Mouse (Mus musculus) limb, embryonic 12.5 days (tissue): ENCODE results near the gene Gm10188. TPM values are rescaled to one million over a fixed set of nuclear protein-coding genes. Genes with fewer than 3 reads are reported as not detected.

ENCODE experiments used
- ATAC-seq: fragments of 200-750 bp; cut with Nextera tagmentation; 2 replicates; pipeline ENCODE4 v1.8.0; 2017; ENCODE audit warnings: low read depth, moderate TSS enrichment; ENCODE audit not compliant: insufficient number of reproducible peaks, insufficient read depth, low FRiP score, low TSS enrichment
- H3K27ac ChIP-seq: fragments of 300-500 bp; sonication (generic); 2 replicates; pipeline ENCODE4 v1.5.1; 2016; ENCODE audit warnings: mild to moderate bottlenecking, moderate library complexity
- H3K27me3 ChIP-seq: fragments of 300-500 bp; sonication (generic); 2 replicates; pipeline ENCODE4 v1.6.1; 2016; ENCODE audit warnings: mild to moderate bottlenecking, moderate library complexity
- H3K36me3 ChIP-seq: fragments of 300-500 bp; sonication (generic); 2 replicates; pipeline ENCODE4 v1.6.1; 2016; ENCODE audit warnings: mild to moderate bottlenecking, moderate library complexity
- H3K4me1 ChIP-seq: fragments of 300-500 bp; sonication (generic); replicated peaks from 2 replicates; pipeline ENCODE4 v1.6.1; 2016
- H3K4me2 ChIP-seq: fragments of 300-500 bp; sonication (generic); 2 replicates; pipeline ENCODE4 v1.6.1; 2016; ENCODE audit warnings: mild to moderate bottlenecking, moderate library complexity
- H3K4me3 ChIP-seq: fragments of 300-500 bp; sonication (generic); replicated peaks from 2 replicates; pipeline ENCODE4 v1.5.1; 2016; ENCODE audit warnings: mild to moderate bottlenecking
- H3K9ac ChIP-seq: fragments of 300-500 bp; sonication (generic); replicated peaks from 2 replicates; pipeline ENCODE4 v1.6.1; 2016; ENCODE audit warnings: mild to moderate bottlenecking, moderate library complexity
- H3K9me3 ChIP-seq: fragments of 300-500 bp; sonication (generic); 2 replicates; pipeline ENCODE4 v1.6.1; 2016; ENCODE audit warnings: mild to moderate bottlenecking, moderate library complexity
- WGBS: fragments of 180-500 bp; shearing (Covaris S2); methylation state at CpG from one replicate; pipeline ENCODE4 v1.1.7; 2016; 5-methylcytosine and 5-hydroxymethylcytosine counted together
- polyA plus RNA-seq: library from polyadenylated mRNA; unstranded; fragments of >200 nt; fragmentation: Nextera tagmentation; extraction: Ambion mirVana; gene quantifications from 2 replicates; pipeline ENCODE4 v1.2.1, GENCODE M21; 2016

Gene Gm10188
- polyA plus RNA-seq, 1 experiment from 2014 or later, result not detected

- H3K9me3 ChIP-seq, result no peaks in the 10 kb centered on the region
- 63% methylated on average over 2 of the region's 2 CpGs for whole genome bisulfite sequencing
- no peaks in the 10 kb centered on the region for H3K36me3 ChIP-seq
- peak overlapping the region; percentile 50; the same call in 1 of the 2 replicates for H3K4me2 ChIP-seq
- H3K9ac ChIP-seq, result no peak overlapping the region
- H3K4me1 ChIP-seq, result peaks cover 44% of the 10 kb centered on the region
- no peak overlapping the region for H3K27ac ChIP-seq
- no peak for ATAC-seq
- no peak overlapping the region for H3K4me3 ChIP-seq
- peaks cover 21% of the 10 kb centered on the region for H3K27me3 ChIP-seq
These were observed 27.6 kb downstream of the Gm10188 start for GRCm38 (mm10) chr1:132201936-132202335.

- Histone ChIP-seq H3K4me1 (peaks cover 48% of the 10 kb centered on the region), H3K4me2 (peak overlapping the region; percentile 50), H3K9me3 (no peaks in the 10 kb centered on the region), H3K36me3 (no peaks in the 10 kb centered on the region), H3K27ac (no peak overlapping the region), H3K4me3 (peak overlapping the region; percentile 30), H3K27me3 (peaks cover 25% of the 10 kb centered on the region), H3K9ac (no peak overlapping the region)
- ATAC-seq, result no peak
- 32% methylated on average over 4 of the region's 4 CpGs for WGBS
These were observed 28.1 kb downstream of the Gm10188 start for GRCm38 (mm10) chr1:132201511-132201860.

- ATAC-seq, result peak; percentile 67
- H3K9me3 ChIP-seq, result no peaks in the 10 kb centered on the region
- peak overlapping the region; percentile 42; the same call in 1 of the 2 replicates for H3K27ac ChIP-seq
- peak overlapping the region; percentile 50 for H3K4me2 ChIP-seq
- H3K27me3 ChIP-seq, result peaks cover 28% of the 10 kb centered on the region
- peaks cover 51% of the 10 kb centered on the region for H3K4me1 ChIP-seq
- 0 out of 2 replicates have a peak overlapping the region, but pooled peaks have one; percentile 4 for H3K9ac ChIP-seq
- peak overlapping the region; percentile 30 for H3K4me3 ChIP-seq
- no peaks in the 10 kb centered on the region for H3K36me3 ChIP-seq
- 7% methylated on average over 11 of the region's 11 CpGs for WGBS
These were observed 28.7 kb downstream of the Gm10188 start for GRCm38 (mm10) chr1:132200562-132201510.

- no peak overlapping the region; the same call in 1 of the 2 replicates for H3K27ac ChIP-seq
- peak overlapping the region; percentile 30 for H3K4me3 ChIP-seq
- H3K36me3 ChIP-seq, result no peaks in the 10 kb centered on the region
- 16% methylated on average over 12 of the region's 12 CpGs for WGBS
- peak overlapping the region; percentile 50 for H3K4me2 ChIP-seq
- H3K4me1 ChIP-seq, result peaks cover 60% of the 10 kb centered on the region
- H3K27me3 ChIP-seq, result peaks cover 35% of the 10 kb centered on the region
- H3K9ac ChIP-seq, result no peak overlapping the region; the same call in 1 of the 2 replicates
- no peaks in the 10 kb centered on the region for H3K9me3 ChIP-seq
- ATAC-seq, result no peak
These were observed 29.6 kb downstream of the Gm10188 start for GRCm38 (mm10) chr1:132199934-132200333.

GRCm38 (mm10) chr1:132199244-132199643 is 30.3 kb downstream of the Gm10188 start:
- Histone ChIP-seq H3K9ac (no peak overlapping the region), H3K4me2 (no peak overlapping the region), H3K9me3 (no peaks in the 10 kb centered on the region), H3K4me3 (no peak overlapping the region), H3K27me3 (peaks cover 37% of the 10 kb centered on the region), H3K27ac (no peak overlapping the region), H3K36me3 (no peaks in the 10 kb centered on the region), H3K4me1 (peaks cover 67% of the 10 kb centered on the region)
- ATAC-seq, result no peak
- WGBS, result 77% methylated on average over 6 of the region's 6 CpGs

GRCm38 (mm10) chr1:132198401-132199071 is 31.0 kb downstream of the Gm10188 start:
- Histone ChIP-seq H3K4me1 (peaks cover 67% of the 10 kb centered on the region), H3K9ac (no peak overlapping the region), H3K4me3 (no peak overlapping the region), H3K9me3 (no peaks in the 10 kb centered on the region), H3K4me2 (no peak overlapping the region), H3K27ac (no peak overlapping the region), H3K27me3 (peaks cover 44% of the 10 kb centered on the region), H3K36me3 (no peaks in the 10 kb centered on the region)
- no peak for ATAC-seq
- 74% methylated on average over 16 of the region's 16 CpGs for WGBS

GRCm38 (mm10) chr1:132197666-132198065 is 31.9 kb downstream of the Gm10188 start:
- Histone ChIP-seq H3K27ac (no peak overlapping the region), H3K4me2 (no peak overlapping the region; the same call in 1 of the 2 replicates), H3K9ac (no peak overlapping the region), H3K4me1 (peaks cover 68% of the 10 kb centered on the region), H3K27me3 (peaks cover 53% of the 10 kb centered on the region), H3K4me3 (no peak overlapping the region), H3K9me3 (no peaks in the 10 kb centered on the region), H3K36me3 (no peaks in the 10 kb centered on the region)
- ATAC-seq, result no peak
- 2% methylated on average over 9 of the region's 9 CpGs for WGBS

GRCm38 (mm10) chr1:132196337-132196736 is 33.2 kb downstream of the Gm10188 start:
- H3K27ac ChIP-seq, result no peak overlapping the region
- H3K36me3 ChIP-seq, result no peaks in the 10 kb centered on the region
- no peak for ATAC-seq
- H3K27me3 ChIP-seq, result peaks cover 62% of the 10 kb centered on the region
- no peaks in the 10 kb centered on the region for H3K9me3 ChIP-seq
- no peak overlapping the region for H3K4me3 ChIP-seq
- peaks cover 72% of the 10 kb centered on the region for H3K4me1 ChIP-seq
- 16% methylated on average over 7 of the region's 7 CpGs for WGBS
- H3K4me2 ChIP-seq, result no peak overlapping the region
- no peak overlapping the region for H3K9ac ChIP-seq

- no peak for ATAC-seq
- no peaks in the 10 kb centered on the region for H3K36me3 ChIP-seq
- H3K4me3 ChIP-seq, result no peak overlapping the region
- H3K27me3 ChIP-seq, result peaks cover 68% of the 10 kb centered on the region
- H3K4me2 ChIP-seq, result no peak overlapping the region
- peaks cover 72% of the 10 kb centered on the region for H3K4me1 ChIP-seq
- H3K9me3 ChIP-seq, result no peaks in the 10 kb centered on the region
- H3K9ac ChIP-seq, result no peak overlapping the region
- 36% methylated on average over 5 of the region's 5 CpGs for WGBS
- no peak overlapping the region for H3K27ac ChIP-seq
These were observed 33.9 kb downstream of the Gm10188 start for GRCm38 (mm10) chr1:132195681-132196080.

GRCm38 (mm10) chr1:132195100-132195499 is 34.5 kb downstream of the Gm10188 start:
- ATAC-seq, result no peak
- no peak overlapping the region for H3K4me3 ChIP-seq
- H3K9ac ChIP-seq, result no peak overlapping the region
- 49% methylated on average over 9 of the region's 9 CpGs for WGBS
- H3K9me3 ChIP-seq, result no peaks in the 10 kb centered on the region
- peaks cover 74% of the 10 kb centered on the region for H3K27me3 ChIP-seq
- H3K36me3 ChIP-seq, result no peaks in the 10 kb centered on the region
- H3K27ac ChIP-seq, result no peak overlapping the region
- H3K4me2 ChIP-seq, result no peak overlapping the region
- peaks cover 71% of the 10 kb centered on the region for H3K4me1 ChIP-seq

GRCm38 (mm10) chr1:132194624-132195023 is 34.9 kb downstream of the Gm10188 start:
- no peak overlapping the region for H3K27ac ChIP-seq
- no peaks in the 10 kb centered on the region for H3K36me3 ChIP-seq
- 55% methylated on average over 3 of the region's 3 CpGs for WGBS
- H3K4me3 ChIP-seq, result no peak overlapping the region
- ATAC-seq, result no peak
- H3K9me3 ChIP-seq, result no peaks in the 10 kb centered on the region
- H3K9ac ChIP-seq, result no peak overlapping the region
- no peak overlapping the region for H3K4me2 ChIP-seq
- H3K4me1 ChIP-seq, result peaks cover 69% of the 10 kb centered on the region
- H3K27me3 ChIP-seq, result peaks cover 76% of the 10 kb centered on the region
